Mouse (Mus musculus): ENCODE results near the gene Adam8.

GRCm38 (mm10) chr7:139946032-139946431 is 46.3 kb downstream of the Adam8 start:
- TF ChIP-seq CTCF (IDR thresholded peaks at IDR 0.05; ENCODE audit: control insufficient read depth, insufficient read depth, insufficient read length) (no peak), MYOD1 (IDR thresholded peaks at IDR 0.05; ENCODE audit: control insufficient read depth, insufficient read length, low read depth) (no peak)
